Mouse (Mus musculus): ENCODE data around the gene Olfr156. TPM values are rescaled to one million over a fixed set of nuclear protein-coding genes. Genes with fewer than 3 reads are reported as not detected.

Gene Olfr156
- not detected in 2 replicates for polyA plus RNA-seq (2012; ENCODE audit: insufficient read depth, low replicate concordance)

- Histone ChIP-seq H3K36me3 (replicated peaks; ENCODE audit: low read length) (no peaks in the 10 kb centered on the region), H3K27me3 (replicated peaks) (peaks cover 15% of the 10 kb centered on the region), H3K9me3 (no peaks in the 10 kb centered on the region), H3K4me3 (replicated peaks) (no peak within 1 kb of the TSS), H3K4me1 (no peaks in the 10 kb centered on the region)
- no peak for TF ChIP-seq GATA1 (IDR thresholded peaks at IDR 0.05; ENCODE audit: borderline replicate concordance, low read length)
- TF ChIP-seq FLI1 (IDR thresholded peaks at IDR 0.05; ENCODE audit: low read length): no peak
Observed at GRCm38 (mm10) chr4:43823845-43824337, at the start of gene Olfr156. Gene Olfr156, minus strand, starts transcription at chr4:43823895.

DNA sequence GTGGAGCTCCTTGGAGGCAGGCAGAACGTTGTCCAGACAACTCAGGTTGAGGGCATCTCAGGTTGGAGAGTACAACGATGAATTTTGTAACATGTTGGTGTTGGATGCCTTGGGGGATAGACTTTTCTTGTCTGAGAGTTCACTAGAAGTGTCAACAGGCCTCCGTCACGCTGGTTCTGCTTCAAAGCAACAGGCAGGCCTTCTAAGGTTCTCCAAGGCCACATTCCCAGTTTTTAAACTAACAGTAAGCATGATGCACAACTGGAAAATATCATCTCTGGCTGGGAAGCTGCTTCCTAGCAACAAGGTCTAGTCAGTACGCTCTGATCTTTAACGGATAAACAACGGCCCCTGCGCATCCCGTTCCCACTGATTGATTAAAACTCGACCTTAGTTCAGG is 46.1 kb upstream of the Olfr156 start:
- peaks cover 30% of the 10 kb centered on the region for H3K27me3 ChIP-seq (replicated peaks)
- H3K9me3 ChIP-seq: peaks cover 31% of the 10 kb centered on the region
- no peak for TF ChIP-seq FLI1 (IDR thresholded peaks at IDR 0.05; ENCODE audit: low read length)
- no peak for TF ChIP-seq GATA1 (IDR thresholded peaks at IDR 0.05; ENCODE audit: borderline replicate concordance, low read length)
- peaks cover under 1% of the 10 kb centered on the region for H3K4me1 ChIP-seq
- no peak overlapping the region for H3K4me3 ChIP-seq (replicated peaks)
- no peaks in the 10 kb centered on the region for H3K36me3 ChIP-seq (replicated peaks; ENCODE audit: low read length)

- Histone ChIP-seq H3K4me3 (replicated peaks) (no peak overlapping the region), H3K27me3 (replicated peaks) (peaks cover 12% of the 10 kb centered on the region), H3K36me3 (replicated peaks; ENCODE audit: low read length) (no peaks in the 10 kb centered on the region), H3K4me1 (peaks cover 12% of the 10 kb centered on the region), H3K9me3 (peaks cover 12% of the 10 kb centered on the region)
- TF ChIP-seq FLI1 (IDR thresholded peaks at IDR 0.05; ENCODE audit: low read length): no peak
- no peak for TF ChIP-seq GATA1 (IDR thresholded peaks at IDR 0.05; ENCODE audit: borderline replicate concordance, low read length)
Observed at GRCm38 (mm10) chr4:43863298-43863697, 39.6 kb upstream of the Olfr156 start.

DNA sequence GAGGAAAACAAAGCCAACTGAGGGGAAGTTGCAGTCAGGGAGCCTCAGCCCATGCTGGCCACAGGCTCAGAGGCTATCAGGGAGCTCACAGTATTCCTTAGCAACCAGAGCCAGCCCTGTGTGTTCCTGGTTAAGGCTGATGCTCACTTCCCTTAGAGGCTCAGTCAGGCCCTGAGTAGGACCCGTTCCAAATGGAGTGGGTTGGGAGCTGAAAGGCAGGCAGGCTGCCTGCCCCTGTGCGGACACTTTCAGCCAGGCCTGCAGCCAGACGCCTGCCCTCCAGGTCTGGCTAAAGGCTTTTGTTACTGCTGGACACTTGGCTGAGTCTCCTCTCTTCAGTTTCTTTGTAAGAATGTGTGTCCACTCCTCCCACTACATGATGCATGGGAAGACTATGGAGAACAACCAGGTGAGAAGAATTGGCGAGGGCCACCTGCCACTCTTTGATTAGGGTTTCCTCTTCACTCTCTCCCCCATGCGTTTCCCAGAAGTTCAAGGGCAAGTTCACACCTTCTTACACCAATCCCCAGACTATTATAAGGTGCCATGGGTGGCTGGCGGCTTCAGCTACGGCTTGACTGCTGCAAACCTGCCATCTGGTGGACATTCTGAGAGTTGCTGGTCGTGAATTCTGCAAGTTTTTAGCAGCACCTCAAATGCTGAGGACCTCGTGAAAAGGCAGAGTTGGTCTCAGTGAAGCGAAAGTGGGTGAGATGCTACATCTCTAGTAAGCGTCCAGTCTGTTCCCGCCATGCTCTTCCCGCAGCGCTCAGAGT is 37.2 kb upstream of the Olfr156 start:
- Histone ChIP-seq H3K36me3 (replicated peaks; ENCODE audit: low read length) (no peaks in the 10 kb centered on the region), H3K4me1 (peaks cover 12% of the 10 kb centered on the region), H3K27me3 (replicated peaks) (peaks cover 9% of the 10 kb centered on the region), H3K4me3 (replicated peaks) (no peak overlapping the region), H3K9me3 (peaks cover 4% of the 10 kb centered on the region)
- no peak for TF ChIP-seq GATA1 (IDR thresholded peaks at IDR 0.05; ENCODE audit: borderline replicate concordance, low read length)
- TF ChIP-seq FLI1 (IDR thresholded peaks at IDR 0.05; ENCODE audit: low read length): no peak

GRCm38 (mm10) chr4:43859886-43860285 is 36.2 kb upstream of the Olfr156 start:
- TF ChIP-seq FLI1 (IDR thresholded peaks at IDR 0.05; ENCODE audit: low read length): no peak
- no peak for TF ChIP-seq GATA1 (IDR thresholded peaks at IDR 0.05; ENCODE audit: borderline replicate concordance, low read length)
- Histone ChIP-seq H3K4me1 (peaks cover 12% of the 10 kb centered on the region), H3K36me3 (replicated peaks; ENCODE audit: low read length) (no peaks in the 10 kb centered on the region), H3K9me3 (peaks cover 4% of the 10 kb centered on the region), H3K27me3 (replicated peaks) (peaks cover 9% of the 10 kb centered on the region), H3K4me3 (replicated peaks) (no peak overlapping the region)

DNA sequence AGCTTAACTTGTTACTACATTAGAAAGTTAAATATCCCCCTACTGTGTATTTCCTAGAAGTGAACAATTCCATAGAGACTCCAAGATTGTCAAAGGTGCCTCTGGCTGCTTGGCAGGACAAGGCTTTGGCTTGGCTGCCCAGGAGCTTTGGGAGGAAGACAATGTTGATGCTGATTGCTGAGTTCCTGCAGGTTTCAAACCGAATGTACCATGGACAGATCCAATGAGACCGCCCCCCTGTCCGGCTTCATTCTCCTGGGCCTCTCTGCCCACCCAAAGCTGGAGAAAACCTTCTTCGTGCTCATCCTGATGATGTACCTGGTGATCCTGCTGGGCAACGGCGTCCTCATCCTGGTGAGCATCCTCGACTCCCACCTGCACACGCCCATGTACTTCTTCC is 30.4 kb upstream of the Olfr156 start:
- TF ChIP-seq FLI1 (IDR thresholded peaks at IDR 0.05; ENCODE audit: low read length) (no peak), GATA1 (IDR thresholded peaks at IDR 0.05; ENCODE audit: borderline replicate concordance, low read length) (no peak)
- Histone ChIP-seq H3K27me3 (replicated peaks) (peaks cover 21% of the 10 kb centered on the region), H3K4me3 (replicated peaks) (no peak overlapping the region), H3K9me3 (peaks cover 7% of the 10 kb centered on the region), H3K4me1 (no peaks in the 10 kb centered on the region), H3K36me3 (replicated peaks; ENCODE audit: low read length) (no peaks in the 10 kb centered on the region)

DNA sequence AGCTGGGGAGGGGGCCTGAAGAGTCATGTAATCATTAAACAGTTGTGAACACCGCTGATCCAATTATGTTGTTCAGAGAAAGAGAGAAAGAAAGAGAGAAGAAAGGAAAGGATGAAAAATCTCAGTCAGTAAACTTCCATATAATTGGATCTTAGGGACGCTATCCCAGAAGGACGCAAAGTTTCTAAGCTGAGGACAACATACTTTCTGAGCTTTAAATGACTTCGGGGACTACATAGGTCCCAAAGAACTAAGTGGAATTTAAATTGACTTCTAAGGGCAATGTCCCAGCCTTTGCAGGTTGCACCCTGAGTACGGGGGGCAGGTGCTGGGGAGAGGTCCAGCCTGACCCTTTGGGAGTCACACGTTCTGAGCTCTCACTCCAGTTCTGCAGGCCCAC is 27.6 kb upstream of the Olfr156 start, which contains the start of gene Olfr155:
Olfr155 (plus strand) TSS at position 301 of the 400 bp plus-strand sequence.
- TF ChIP-seq GATA1 (IDR thresholded peaks at IDR 0.05; ENCODE audit: borderline replicate concordance, low read length) (no peak), FLI1 (IDR thresholded peaks at IDR 0.05; ENCODE audit: low read length) (no peak)
- Histone ChIP-seq H3K9me3 (peaks cover 7% of the 10 kb centered on the region), H3K4me1 (no peaks in the 10 kb centered on the region), H3K36me3 (replicated peaks; ENCODE audit: low read length) (no peaks in the 10 kb centered on the region), H3K27me3 (replicated peaks) (peaks cover 24% of the 10 kb centered on the region), H3K4me3 (replicated peaks) (no peak within 1 kb of the TSS)

- no peaks in the 10 kb centered on the region for H3K36me3 ChIP-seq (replicated peaks; ENCODE audit: low read length)
- H3K4me3 ChIP-seq (replicated peaks): no peak within 1 kb of the TSS
Observed at GRCm38 (mm10) chr4:43840101-43840500, 16.4 kb upstream of the Olfr156 start, which contains the start of gene Olfr157. Gene Olfr157, minus strand, starts transcription at chr4:43840201.

GRCm38 (mm10) chr4:43838326-43838725 is 14.6 kb upstream of the Olfr156 start:
- Histone ChIP-seq H3K4me3 (replicated peaks) (no peak overlapping the region), H3K4me1 (peaks cover 4% of the 10 kb centered on the region; the same call in 1 of the 2 replicates)
- TF ChIP-seq GATA1 (IDR thresholded peaks at IDR 0.05; ENCODE audit: borderline replicate concordance, low read length): no peak
- no peak for TF ChIP-seq FLI1 (IDR thresholded peaks at IDR 0.05; ENCODE audit: low read length)

More at GRCm38 (mm10) chr4:43840101-43840500, 16.4 kb upstream of the Olfr156 start, which contains the start of gene Olfr157:
- no peaks in the 10 kb centered on the region; the same call in 1 of the 2 replicates for H3K4me1 ChIP-seq
- TF ChIP-seq GATA1 (IDR thresholded peaks at IDR 0.05; ENCODE audit: borderline replicate concordance, low read length): no peak
- TF ChIP-seq FLI1 (IDR thresholded peaks at IDR 0.05; ENCODE audit: low read length): no peak
- H3K27me3 ChIP-seq (replicated peaks): peaks cover 16% of the 10 kb centered on the region
- H3K9me3 ChIP-seq: peaks cover 17% of the 10 kb centered on the region

DNA sequence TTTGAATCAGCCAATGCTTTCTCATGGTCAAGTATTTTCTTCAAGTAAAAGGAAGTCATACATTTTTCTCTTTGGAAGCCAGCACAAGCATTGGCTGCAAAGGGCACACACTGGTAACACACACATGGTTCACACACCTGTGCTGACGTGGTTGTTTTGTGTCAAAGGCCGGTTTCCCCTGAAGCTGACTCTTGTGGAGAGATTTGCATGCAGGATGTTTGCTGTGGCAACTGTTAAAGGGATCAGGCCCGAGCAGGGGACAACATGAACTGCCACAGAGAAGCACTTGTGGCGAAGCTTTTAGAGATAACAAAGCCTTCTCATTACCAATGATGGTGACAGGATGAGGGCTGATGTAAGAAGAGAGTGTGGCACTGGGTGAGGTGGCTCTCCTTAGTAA is 11.1 kb upstream of the Olfr156 start:
- peaks cover 4% of the 10 kb centered on the region; the same call in 1 of the 2 replicates for H3K4me1 ChIP-seq
- TF ChIP-seq FLI1 (IDR thresholded peaks at IDR 0.05; ENCODE audit: low read length): no peak
- no peak for TF ChIP-seq GATA1 (IDR thresholded peaks at IDR 0.05; ENCODE audit: borderline replicate concordance, low read length)
- no peak overlapping the region for H3K4me3 ChIP-seq (replicated peaks)
- H3K9me3 ChIP-seq: no peaks in the 10 kb centered on the region
- no peaks in the 10 kb centered on the region for H3K36me3 ChIP-seq (replicated peaks; ENCODE audit: low read length)
- H3K27me3 ChIP-seq (replicated peaks): peaks cover 21% of the 10 kb centered on the region

More at GRCm38 (mm10) chr4:43838326-43838725, 14.6 kb upstream of the Olfr156 start:
- H3K36me3 ChIP-seq (replicated peaks; ENCODE audit: low read length): no peaks in the 10 kb centered on the region
- peaks cover 18% of the 10 kb centered on the region for H3K27me3 ChIP-seq (replicated peaks)
- H3K9me3 ChIP-seq: peaks cover 11% of the 10 kb centered on the region

Measured in megakaryocyte, embryonic 14.5 days (primary cell).